Mouse (Mus musculus) kidney, postnatal 4 days (tissue): Measurements from ENCODE around the gene Cntrl.
A peak's percentile ranks its signal among the peaks of the same experiment; 100 is the strongest.

Source experiments
- DNase-seq, 2 experiments: peaks; one replicate each; pipeline ENCODE4 v3.0.0; 2021; ENCODE audit warnings: mixed read lengths in 2 of 2

Gene Cntrl

GRCm38 (mm10) chr2:35175281-35176065 lies 66.2 kb downstream of the Cntrl start:
- no peak for DNase-seq

GRCm38 (mm10) chr2:35178153-35178552 lies 68.9 kb downstream of the Cntrl start:
- no peak for DNase-seq

GRCm38 (mm10) chr2:35183115-35183673 lies 73.9 kb downstream of the Cntrl start:
- DNase-seq, result no peak

GRCm38 (mm10) chr2:35188929-35189328 lies 79.6 kb downstream of the Cntrl start:
- no peak for DNase-seq

- DNase-seq, result no peak
Measured at GRCm38 (mm10) chr2:35193976-35194375, 84.7 kb downstream of the Cntrl start.

- DNase-seq, result no peak
Measured at GRCm38 (mm10) chr2:35195626-35196544, 86.6 kb downstream of the Cntrl start.

GRCm38 (mm10) chr2:35199541-35199940 lies 90.2 kb downstream of the Cntrl start:
- DNase-seq, result no peak

GRCm38 (mm10) chr2:35199971-35200897 lies 90.9 kb downstream of the Cntrl start:
- DNase-seq, result peak; percentile 58 to 74

- DNase-seq, result peak; percentile 100
Measured at GRCm38 (mm10) chr2:35200898-35201668, 91.8 kb downstream of the Cntrl start, which contains the start of gene Rab14. Gene Rab14, minus strand, starts transcription at chr2:35201120.

- no peak for DNase-seq
Measured at GRCm38 (mm10) chr2:35203729-35204128, 94.4 kb downstream of the Cntrl start.

- no peak for DNase-seq
Measured at GRCm38 (mm10) chr2:35206761-35207160, 97.5 kb downstream of the Cntrl start.

GRCm38 (mm10) chr2:35208054-35208453 lies 98.8 kb downstream of the Cntrl start:
- DNase-seq, result no peak

GRCm38 (mm10) chr2:35208931-35209665 lies 99.8 kb downstream of the Cntrl start:
- no peak for DNase-seq

- DNase-seq, result no peak
Measured at GRCm38 (mm10) chr2:35211681-35212080, 102.4 kb downstream of the Cntrl start.

- no peak for DNase-seq
Measured at GRCm38 (mm10) chr2:35213345-35213910, 104.1 kb downstream of the Cntrl start.

GRCm38 (mm10) chr2:35214881-35215358 lies 105.6 kb downstream of the Cntrl start:
- peak; percentile 90 to 92 for DNase-seq

- peak in 1 of 2 experiments; percentile 41 for DNase-seq
Measured at GRCm38 (mm10) chr2:35215363-35215762, 106.1 kb downstream of the Cntrl start.

- DNase-seq, result no peak
Measured at GRCm38 (mm10) chr2:35216701-35217100, 107.4 kb downstream of the Cntrl start.

GRCm38 (mm10) chr2:35218736-35219135 lies 109.4 kb downstream of the Cntrl start:
- no peak for DNase-seq

- DNase-seq, result no peak
Measured at GRCm38 (mm10) chr2:35222822-35223391, 113.6 kb downstream of the Cntrl start.
